Mouse (Mus musculus) hindbrain, embryonic 14.5 days (tissue): Measurements from ENCODE around the gene Fuz. TPM values are rescaled to one million over a fixed set of nuclear protein-coding genes. Genes with fewer than 3 reads are reported as not detected.

Source experiments
- ATAC-seq: fragments of 200-750 bp; cut with Nextera tagmentation; 2 replicates; pipeline ENCODE4 v1.8.0; 2017; ENCODE audit warnings: moderate number of reproducible peaks, mild to moderate bottlenecking, moderate TSS enrichment, moderate library complexity; ENCODE audit not compliant: low FRiP score
- DNase-seq: peaks from one replicate; pipeline ENCODE4 v3.0.0-alpha.2; 2015; ENCODE audit warnings: low spot score
- H3K27ac ChIP-seq: fragments of 300-500 bp; sonication (generic); 2 replicates; pipeline ENCODE4 v1.5.1; 2014; ENCODE audit warnings: mild to moderate bottlenecking, moderate library complexity
- H3K27me3 ChIP-seq: fragments of 300-500 bp; sonication (generic); 2 replicates; pipeline ENCODE4 v1.6.1; 2014; ENCODE audit warnings: mild to moderate bottlenecking, low read length, mixed read lengths; ENCODE audit not compliant: control insufficient read depth, insufficient read depth
- H3K36me3 ChIP-seq: fragments of 300-500 bp; sonication (generic); replicated peaks from 2 replicates; pipeline ENCODE4 v1.6.1; 2014; ENCODE audit not compliant: control insufficient read depth, insufficient read depth
- H3K4me1 ChIP-seq: fragments of 300-500 bp; sonication (generic); replicated peaks from 2 replicates; pipeline ENCODE4 v1.6.1; 2014; ENCODE audit warnings: antibody characterized with exemption, low read length, mixed read lengths; ENCODE audit not compliant: control insufficient read depth, insufficient read depth
- H3K4me2 ChIP-seq: fragments of 300-500 bp; sonication (generic); replicated peaks from 2 replicates; pipeline ENCODE4 v1.6.1; 2014; ENCODE audit warnings: mild to moderate bottlenecking, moderate library complexity
- H3K4me3 ChIP-seq: fragments of 300-500 bp; sonication (generic); replicated peaks from 2 replicates; pipeline ENCODE4 v1.5.1; 2014; ENCODE audit warnings: mild to moderate bottlenecking, low read length
- H3K9ac ChIP-seq: fragments of 300-500 bp; sonication (generic); 2 replicates; pipeline ENCODE4 v1.6.1; 2014
- H3K9me3 ChIP-seq: fragments of 300-500 bp; sonication (generic); 2 replicates; pipeline ENCODE4 v1.6.1; 2016; ENCODE audit warnings: low read length; ENCODE audit not compliant: control insufficient read depth
- WGBS: fragments of 180-500 bp; shearing (Covaris S2); extraction: QIAGEN DNeasy Blood & Tissue Kit; methylation state at CpG from one replicate; pipeline ENCODE4 v1.1.7; 2014; 5-methylcytosine and 5-hydroxymethylcytosine counted together
- polyA plus RNA-seq: library from polyadenylated mRNA; unstranded; fragments of >200 nt; fragmentation: Nextera tagmentation; extraction: Ambion mirVana; gene quantifications from 2 replicates; pipeline ENCODE4 v1.2.1, GENCODE M21; 2014

Fuz gene
- polyA plus RNA-seq, 1 experiment from 2014 or later, result 15.9 TPM

DNA sequence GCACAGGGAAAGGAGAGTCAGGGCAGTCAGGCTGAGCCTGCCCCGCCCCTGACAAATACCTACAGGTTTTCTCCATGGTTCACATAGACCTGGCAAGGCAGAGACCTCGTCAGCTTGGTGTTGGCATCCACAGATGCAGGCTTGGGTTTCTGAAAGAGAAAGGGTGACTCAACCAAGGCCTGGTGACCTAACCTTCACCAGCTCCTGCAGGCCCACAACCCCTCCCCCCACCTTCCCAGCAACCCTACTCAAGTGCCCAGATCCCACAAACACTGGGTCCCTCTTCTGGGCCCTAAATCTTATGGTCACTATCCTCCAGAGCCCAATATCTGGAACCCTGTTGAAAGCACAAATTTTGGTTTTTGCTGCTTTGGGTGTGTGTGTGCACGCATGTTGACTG lies 12.8 kb upstream of the Fuz start:
- Histone ChIP-seq H3K4me1 (no peaks in the 10 kb centered on the region; the same call in 1 of the 2 replicates), H3K27me3 (no peaks in the 10 kb centered on the region), H3K9ac (no peak overlapping the region), H3K9me3 (no peaks in the 10 kb centered on the region), H3K36me3 (peaks cover 92% of the 10 kb centered on the region), H3K4me2 (no peak overlapping the region), H3K4me3 (no peak overlapping the region), H3K27ac (no peak overlapping the region)
- DNase-seq (no peak), ATAC-seq (no peak)
- 97% methylated on average over 3 of the region's 3 CpGs for WGBS

DNA sequence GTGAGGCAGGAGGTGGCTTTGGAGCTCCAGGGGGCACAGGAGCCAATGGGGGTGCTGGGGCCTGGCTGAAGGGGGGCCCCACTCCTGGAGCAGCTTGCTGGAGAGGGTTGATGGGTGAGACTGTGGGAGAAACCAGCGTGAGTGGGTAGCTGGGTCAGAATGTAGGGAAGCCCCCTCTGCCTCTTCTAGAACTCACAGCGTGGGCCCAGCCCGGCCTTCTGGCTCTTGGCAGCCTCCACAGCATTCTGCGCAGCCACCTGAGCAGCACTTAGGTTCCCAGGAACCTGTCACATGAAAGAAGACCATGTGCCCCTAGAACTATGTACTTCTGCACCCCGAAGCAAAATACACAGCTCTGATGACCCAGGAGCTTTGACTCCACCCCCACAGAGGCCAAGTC lies 11.2 kb upstream of the Fuz start:
- Histone ChIP-seq H3K4me2 (no peak overlapping the region), H3K9me3 (no peaks in the 10 kb centered on the region), H3K9ac (no peak overlapping the region), H3K27ac (no peak overlapping the region), H3K27me3 (no peaks in the 10 kb centered on the region), H3K4me1 (no peaks in the 10 kb centered on the region; the same call in 1 of the 2 replicates), H3K4me3 (no peak overlapping the region), H3K36me3 (peaks cover 91% of the 10 kb centered on the region)
- WGBS, result 93% methylated on average over 5 of the region's 5 CpGs
- ATAC-seq (no peak), DNase-seq (no peak)

DNA sequence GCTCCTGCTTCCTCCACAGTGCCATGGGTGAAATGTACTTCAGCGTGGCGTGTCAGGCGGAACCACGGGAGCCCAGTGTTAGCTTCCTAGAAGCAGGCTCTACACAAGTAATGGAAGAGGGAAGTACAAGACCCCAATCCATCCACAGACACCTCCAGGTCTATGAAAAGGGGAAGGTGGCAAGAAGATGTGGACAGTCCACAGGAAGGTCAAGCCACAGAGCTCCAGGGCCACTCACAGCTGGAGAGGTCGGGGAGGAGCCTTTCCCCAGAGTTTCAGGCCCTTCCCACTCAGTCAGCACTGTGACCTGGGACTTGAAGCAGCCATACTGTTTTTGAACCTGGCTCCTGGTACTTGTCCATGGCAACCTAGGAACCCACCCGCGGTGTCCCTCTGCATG lies 8.9 kb upstream of the Fuz start:
- Histone ChIP-seq H3K4me2 (no peak overlapping the region), H3K9ac (no peak overlapping the region), H3K9me3 (no peaks in the 10 kb centered on the region), H3K36me3 (peaks cover 78% of the 10 kb centered on the region), H3K27ac (no peak overlapping the region), H3K4me1 (peaks cover 16% of the 10 kb centered on the region), H3K4me3 (no peak overlapping the region), H3K27me3 (no peaks in the 10 kb centered on the region)
- DNase-seq (no peak), ATAC-seq (no peak)
- WGBS, result 88% methylated on average over 7 of the region's 7 CpGs

DNA sequence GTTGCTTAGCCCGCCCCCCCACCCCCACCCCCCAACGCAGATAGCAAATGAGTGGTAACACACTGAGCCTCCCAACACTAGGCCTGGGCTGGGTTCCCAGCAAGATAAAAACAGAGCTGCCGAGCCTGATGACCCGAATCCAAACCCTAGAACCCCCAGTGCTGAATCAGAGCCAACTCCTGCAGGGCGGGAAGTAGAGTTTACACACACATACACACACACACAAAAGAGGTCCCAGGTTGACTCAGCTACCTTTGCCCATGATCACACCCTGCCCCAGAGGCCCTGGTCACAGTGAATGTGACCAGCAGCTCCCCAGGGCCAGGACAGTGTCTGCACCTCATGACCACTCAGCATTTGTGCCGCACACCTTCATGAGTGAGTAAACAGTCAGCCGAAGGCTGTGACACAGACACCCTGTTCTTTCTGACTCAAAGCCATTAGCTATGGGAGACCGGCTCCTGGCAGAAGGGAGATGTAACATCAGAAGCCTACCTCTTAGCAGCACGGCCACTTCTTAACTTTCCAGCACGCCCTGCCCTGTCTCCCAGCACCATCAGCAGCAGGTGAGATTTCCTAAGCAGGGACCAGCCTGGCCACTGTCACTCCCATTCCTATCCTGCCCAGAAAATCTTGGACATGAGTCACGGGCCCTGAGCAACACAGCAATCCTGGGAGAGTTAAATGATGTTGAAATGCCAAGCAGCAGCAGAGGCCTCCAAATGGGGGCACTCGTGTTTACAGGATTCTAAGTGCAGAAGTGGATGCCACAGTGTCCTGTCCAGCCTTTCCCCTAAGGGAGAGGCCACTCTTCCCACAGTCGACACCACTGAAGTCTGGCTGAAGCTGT lies 7.4 kb upstream of the Fuz start:
- H3K27ac ChIP-seq, result 0 out of 2 replicates have a peak overlapping the region, but pooled peaks have one; percentile 20
- no peak for ATAC-seq
- no peak for DNase-seq
- peaks cover 62% of the 10 kb centered on the region for H3K36me3 ChIP-seq
- H3K4me3 ChIP-seq, result no peak overlapping the region
- 79% methylated on average over 13 of the region's 13 CpGs for WGBS
- H3K9ac ChIP-seq, result no peak overlapping the region
- no peaks in the 10 kb centered on the region for H3K9me3 ChIP-seq
- no peaks in the 10 kb centered on the region for H3K27me3 ChIP-seq
- H3K4me1 ChIP-seq, result peaks cover 22% of the 10 kb centered on the region
- 0 out of 2 replicates have a peak overlapping the region, but pooled peaks have one; percentile 17 for H3K4me2 ChIP-seq

DNA sequence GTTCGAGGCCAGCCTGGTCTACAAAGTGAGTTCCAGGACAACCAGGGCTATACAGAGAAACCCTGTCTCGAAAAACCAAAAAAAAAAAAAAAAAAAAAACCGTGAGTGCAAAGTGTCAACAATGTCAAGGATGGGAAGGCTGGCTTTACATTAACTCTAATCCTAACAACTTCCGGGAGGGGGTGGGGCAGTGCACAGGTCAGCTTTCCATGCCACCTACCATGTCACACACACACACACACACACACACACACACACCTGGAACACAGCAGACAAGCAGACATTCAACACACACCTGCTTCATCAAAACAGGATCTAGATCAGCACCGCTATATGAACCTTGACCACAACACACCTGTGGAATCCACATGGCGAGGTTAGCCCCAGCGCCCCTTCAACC lies 5.7 kb upstream of the Fuz start:
- Histone ChIP-seq H3K4me3 (peak overlapping the region; percentile 90; the same call in 1 of the 2 replicates), H3K4me1 (peaks cover 38% of the 10 kb centered on the region), H3K36me3 (peaks cover 46% of the 10 kb centered on the region), H3K4me2 (peak overlapping the region; percentile 91), H3K9me3 (no peaks in the 10 kb centered on the region), H3K27me3 (no peaks in the 10 kb centered on the region), H3K9ac (0 out of 2 replicates have a peak overlapping the region, but pooled peaks have one; percentile 92), H3K27ac (no peak overlapping the region)
- 91% methylated on average over 6 of the region's 7 CpGs for WGBS
- DNase-seq, result no peak
- no peak for ATAC-seq

DNA sequence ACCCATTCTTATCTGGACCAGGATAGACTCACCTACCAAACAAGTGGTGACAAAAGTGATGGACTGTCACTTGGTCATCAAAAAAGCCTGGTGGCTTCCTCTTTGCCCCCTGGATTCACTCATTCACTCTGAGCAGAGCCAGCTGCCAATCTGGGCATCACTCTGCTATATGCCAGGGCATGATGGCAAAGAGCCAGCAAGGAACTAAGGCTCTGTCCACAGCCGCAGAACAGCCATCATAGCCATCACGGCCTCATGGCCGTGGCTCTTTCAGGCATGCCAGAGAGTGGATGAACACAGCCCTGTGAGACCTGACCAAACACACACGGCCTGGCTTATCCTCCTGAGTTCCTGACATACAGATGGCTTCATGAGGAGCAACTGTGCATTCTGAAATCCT lies 5.1 kb upstream of the Fuz start:
- Histone ChIP-seq H3K27ac (no peak overlapping the region), H3K4me1 (peaks cover 41% of the 10 kb centered on the region)
- no peak for ATAC-seq

DNA sequence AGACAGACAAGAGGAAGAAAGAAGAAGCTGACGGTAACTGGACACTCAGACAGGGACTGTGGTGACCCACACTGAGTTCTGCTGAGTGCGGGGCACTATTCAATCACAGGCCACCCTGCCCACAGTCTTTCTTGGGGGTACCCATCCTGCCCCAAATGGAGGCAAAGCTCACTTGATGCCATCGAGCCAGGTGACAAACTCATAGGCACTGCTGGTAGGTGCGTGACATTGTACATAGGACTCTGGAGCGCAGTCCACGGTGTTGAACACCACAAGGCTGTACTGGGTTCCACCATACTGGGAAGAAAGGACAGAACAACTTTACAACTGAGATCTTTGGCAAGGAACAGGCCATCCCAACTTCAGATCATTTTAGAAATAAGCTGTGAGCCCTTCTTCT lies 4.3 kb upstream of the Fuz start:
- ATAC-seq (no peak), DNase-seq (no peak)
- Histone ChIP-seq H3K9me3 (no peaks in the 10 kb centered on the region), H3K27me3 (no peaks in the 10 kb centered on the region), H3K36me3 (peaks cover 32% of the 10 kb centered on the region), H3K4me2 (peak overlapping the region; percentile 91), H3K9ac (peak overlapping the region; percentile 92), H3K4me1 (peaks cover 45% of the 10 kb centered on the region), H3K27ac (peak overlapping the region; percentile 96), H3K4me3 (peak overlapping the region; percentile 90)
- WGBS, result 15% methylated on average over 6 of the region's 6 CpGs

More for the DNA sequence above, 5.1 kb upstream of the Fuz start:
- Histone ChIP-seq H3K4me2 (peak overlapping the region; percentile 91), H3K9ac (peak overlapping the region; percentile 92), H3K9me3 (no peaks in the 10 kb centered on the region), H3K27me3 (no peaks in the 10 kb centered on the region), H3K36me3 (peaks cover 40% of the 10 kb centered on the region), H3K4me3 (peak overlapping the region; percentile 90)
- 62% methylated on average over 4 of the region's 4 CpGs for WGBS
- DNase-seq, result no peak

DNA sequence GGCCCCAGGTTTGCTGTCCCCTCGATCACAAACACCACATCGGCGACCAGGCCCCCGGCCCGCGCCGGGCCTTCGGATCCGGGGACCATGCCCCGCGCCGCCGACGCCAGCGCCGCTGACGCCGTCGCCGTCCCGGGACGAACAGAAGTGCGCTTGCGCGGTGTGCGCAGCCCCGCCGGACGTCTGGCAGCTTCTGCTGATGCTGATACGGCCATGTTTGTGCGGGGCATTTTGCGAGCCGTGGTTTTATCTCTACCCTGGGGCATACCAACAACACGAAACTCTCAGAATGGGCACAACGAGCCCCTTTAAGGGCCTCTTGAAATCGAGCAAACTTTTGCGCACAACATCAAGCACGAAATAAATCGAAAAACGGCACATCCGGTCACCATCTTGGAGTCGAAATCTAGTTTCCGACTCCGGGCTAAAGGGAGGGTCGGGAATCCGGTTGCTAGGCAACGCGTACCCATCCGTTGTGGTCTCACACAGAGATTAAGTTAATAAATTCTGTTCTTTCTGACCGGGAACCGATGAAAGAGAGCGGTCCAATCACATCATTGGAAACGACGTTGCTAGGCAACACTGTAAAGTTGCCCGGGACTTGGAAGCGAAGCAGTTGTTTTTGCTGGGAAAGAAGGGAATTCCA lies 3.5 kb upstream of the Fuz start, which contains the start of gene Med25:
Gene Med25, minus strand, starts transcription at position 437 of the 646 bp plus-strand sequence.
- Histone ChIP-seq H3K27me3 (no peaks in the 10 kb centered on the region), H3K4me2 (peak within 1 kb of the TSS; percentile 91), H3K9me3 (no peaks in the 10 kb centered on the region), H3K9ac (peak within 1 kb of the TSS; percentile 92), H3K4me3 (peak within 1 kb of the TSS; percentile 90), H3K4me1 (peaks cover 53% of the 10 kb centered on the region), H3K36me3 (peaks cover 25% of the 10 kb centered on the region), H3K27ac (peak within 1 kb of the TSS; percentile 96)
- peak; percentile 96 for DNase-seq
- ATAC-seq, result peak; percentile 77
- WGBS, result under 1% methylated on average over 56 of the region's 56 CpGs

DNA sequence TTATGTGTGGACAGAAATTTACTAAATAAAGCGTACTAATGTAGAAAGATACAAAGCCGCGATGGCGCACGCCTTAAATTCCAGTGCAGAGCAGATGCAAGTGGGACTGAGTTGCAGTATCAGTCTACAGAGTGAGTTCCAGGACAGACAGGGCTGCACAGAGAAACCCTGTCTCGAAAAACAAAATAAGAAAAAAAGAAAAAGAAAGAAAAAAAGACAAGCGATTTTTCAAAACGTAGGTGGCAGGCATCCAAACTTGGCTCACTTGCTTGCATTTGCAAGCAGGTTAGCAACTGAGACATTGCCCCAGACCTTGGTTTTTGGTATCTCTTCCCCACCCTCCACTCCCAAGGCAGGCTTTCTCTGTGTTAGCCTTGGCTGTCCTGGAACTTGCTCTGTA lies 2.7 kb upstream of the Fuz start:
- H3K4me3 ChIP-seq, result peak overlapping the region; percentile 90
- 5% methylated on average over 8 of the region's 8 CpGs for WGBS
- H3K9me3 ChIP-seq, result no peaks in the 10 kb centered on the region
- H3K4me1 ChIP-seq, result peaks cover 53% of the 10 kb centered on the region
- H3K27ac ChIP-seq, result peak overlapping the region; percentile 96
- H3K4me2 ChIP-seq, result peak overlapping the region; percentile 91
- DNase-seq (peak; percentile 42), ATAC-seq (no peak)
- peak overlapping the region; percentile 28; the same call in 1 of the 2 replicates for H3K9ac ChIP-seq
- peaks cover 24% of the 10 kb centered on the region for H3K36me3 ChIP-seq
- no peaks in the 10 kb centered on the region for H3K27me3 ChIP-seq
